Mouse (Mus musculus) heart, postnatal 36 days (tissue): ENCODE results near the gene Olfr1369-ps1. TPM values are rescaled to one million over a fixed set of nuclear protein-coding genes. Genes with fewer than 3 reads are reported as not detected.
"Not testable (repeated sequence)": the region's sequence is repeated elsewhere in the genome, so short reads cannot be mapped to it uniquely, and the experiment has no call there.

Source experiments
- DNase-seq, 2 experiments: peaks; one replicate each; pipeline ENCODE4 v3.0.0; 2021 to 2022
- intact Hi-C: fragments of 180-260 bp; cut with DNase I; formaldehyde crosslinking; loops from one replicate; pipeline ENCODE4 v1.15.1; 2025
- total RNA-seq, 2 experiments: library from RNA; stranded (reverse); gene quantifications; 2 replicates each; pipeline ENCODE4 v1.2.3; 2021

The Olfr1369-ps1 gene
- total RNA-seq, result not detected

DNA sequence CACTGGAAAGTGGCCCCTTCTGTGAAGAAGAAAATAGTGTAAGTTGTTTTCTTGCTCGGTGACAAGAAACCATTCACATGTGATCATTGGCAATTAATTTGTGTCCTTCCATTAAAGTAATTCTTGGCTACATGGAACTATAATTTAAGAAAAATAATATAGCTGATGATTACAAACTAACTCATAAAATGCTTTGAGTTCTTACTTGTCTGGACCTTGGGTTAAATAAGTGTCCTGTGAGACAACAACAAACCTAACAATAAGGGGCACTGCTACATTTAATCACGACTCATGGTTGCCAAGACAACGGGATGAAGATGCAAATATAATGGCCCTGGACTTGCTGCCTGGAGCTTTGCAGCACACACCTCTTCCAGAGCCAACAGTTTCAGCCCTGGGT, at the start of gene Olfr1369-ps1:
Olfr1369-ps1 (plus strand) TSS at position 301 of the 400 bp plus-strand sequence.
- intact Hi-C loops, DNase-seq: not testable (repeated sequence)

GRCm38 (mm10) chr13:21066021-21066420, 45.3 kb upstream of the Olfr1369-ps1 start:
- no peak for DNase-seq
- intact Hi-C loops, result no loop called here

DNA sequence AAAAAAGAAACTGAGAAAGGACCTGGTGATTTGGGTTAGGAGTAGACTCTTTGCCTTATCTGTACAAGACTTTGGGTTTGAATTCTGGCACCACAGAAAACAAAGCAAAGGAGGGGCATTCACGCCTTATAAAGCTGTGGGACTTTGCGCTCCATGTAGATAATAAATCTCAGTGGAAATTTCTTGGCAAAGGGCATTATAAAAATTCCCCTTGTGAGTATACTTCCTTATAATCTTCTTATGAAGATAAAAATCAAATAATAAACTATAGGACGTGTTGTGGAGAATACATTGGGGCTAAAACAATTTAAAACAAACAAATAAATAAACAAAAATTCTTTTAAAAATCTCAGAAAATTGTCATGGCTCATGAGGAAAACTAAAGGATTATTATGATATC, 36.4 kb upstream of the Olfr1369-ps1 start, which contains the start of gene Olfr1370:
Olfr1370 (minus strand) TSS at position 101 of the 400 bp plus-strand sequence.
- no peak for DNase-seq
- intact Hi-C loops, result no loop called here

DNA sequence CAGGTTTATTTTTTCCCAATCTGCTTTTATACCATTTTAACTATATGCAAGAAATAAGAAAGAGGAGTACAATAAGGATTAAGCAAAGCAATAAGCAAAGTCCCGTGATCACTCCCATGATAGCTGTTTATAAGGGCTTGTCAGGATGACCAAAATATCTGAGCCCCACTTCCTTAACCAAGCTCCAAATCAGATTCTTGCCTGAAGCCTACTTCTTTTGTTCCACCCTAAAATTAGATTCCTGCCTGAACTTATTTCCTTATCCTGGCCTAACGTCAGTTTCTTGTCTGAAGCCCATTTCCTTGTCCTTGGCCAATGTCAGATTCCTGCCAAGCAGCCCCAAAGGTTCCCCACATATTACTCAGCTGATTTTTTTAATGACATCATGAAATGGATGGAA, 28.6 kb upstream of the Olfr1369-ps1 start:
- intact Hi-C loops, result no loop called here
- DNase-seq, result no peak

- no peak for DNase-seq
- intact Hi-C loops, result no loop called here
Observed at GRCm38 (mm10) chr13:21109759-21110158, 1.5 kb upstream of the Olfr1369-ps1 start.

GRCm38 (mm10) chr13:21110441-21110840, 842 bp upstream of the Olfr1369-ps1 start:
- intact Hi-C loops, result no loop called here
- DNase-seq, result no peak

GRCm38 (mm10) chr13:21114121-21114520, 2.8 kb downstream of the Olfr1369-ps1 start:
- DNase-seq, result no peak
- intact Hi-C loops, result no loop called here

- intact Hi-C loops, DNase-seq: not testable (repeated sequence)
Observed at GRCm38 (mm10) chr13:21129339-21129738, 18.1 kb downstream of the Olfr1369-ps1 start, which contains the start of gene Olfr263. Gene Olfr263 (plus strand): TSS chr13:21129639.

GRCm38 (mm10) chr13:21142421-21142820, 31.1 kb downstream of the Olfr1369-ps1 start:
- DNase-seq, result no peak
- intact Hi-C loops, result loop anchor here (5.0 to 10.0 kb wide), 2 partner anchors 108 to 200 kb away; no protein-coding TSS in a partner anchor

DNA sequence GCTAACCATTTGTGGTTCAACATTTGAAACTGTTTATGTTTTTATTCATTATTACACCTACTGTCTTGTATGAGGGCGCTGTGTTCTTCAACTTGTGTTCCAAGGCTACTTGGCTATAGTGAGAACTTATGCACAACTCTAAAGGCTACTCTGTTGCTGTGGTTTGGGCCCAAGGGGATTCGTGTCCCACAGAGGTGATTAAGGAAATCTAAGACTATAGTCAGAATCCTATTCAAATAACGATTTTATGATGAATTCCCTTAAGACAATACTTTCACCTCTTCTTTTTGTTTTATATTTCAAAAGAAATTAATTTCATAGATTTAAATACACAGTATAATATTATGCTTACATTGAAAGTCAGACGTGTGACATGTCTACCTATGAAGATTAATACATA, 34.5 kb downstream of the Olfr1369-ps1 start, which contains the start of gene Olfr1368:
Olfr1368 (minus strand) TSS at position 101 of the 400 bp plus-strand sequence.
- no peak for DNase-seq
- intact Hi-C loops, result loop anchor here (10.0 kb wide), 1 partner anchor 111 kb away; no protein-coding TSS in a partner anchor

DNA sequence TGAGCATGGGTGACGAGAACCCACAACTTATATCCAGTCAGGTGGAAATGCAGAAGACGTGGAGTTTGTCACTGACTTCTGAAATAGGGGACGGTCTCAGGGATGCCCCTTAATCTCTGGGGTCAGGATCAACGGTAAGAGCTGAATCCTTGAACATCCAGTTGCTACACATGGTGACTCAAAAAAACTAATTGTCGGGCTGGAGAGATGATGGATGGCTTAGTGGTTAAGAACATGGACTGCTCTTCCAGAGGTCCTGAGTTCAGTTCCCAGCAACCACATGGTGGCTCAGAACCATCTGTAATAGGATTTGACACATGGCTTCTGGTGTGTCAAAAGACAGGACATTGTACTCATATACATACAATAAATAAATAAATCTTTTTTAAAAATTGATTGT, 44.6 kb downstream of the Olfr1369-ps1 start:
- DNase-seq, result no peak
- intact Hi-C loops, result loop anchor here (5.0 kb wide), 1 partner anchor 859 kb away; no protein-coding TSS in a partner anchor

- no peak for DNase-seq
- intact Hi-C loops, result loop anchor here (2.0 to 5.0 kb wide), 3 partner anchors 217 to 861 kb away; no protein-coding TSS in a partner anchor
Observed at GRCm38 (mm10) chr13:21158071-21158470, 46.8 kb downstream of the Olfr1369-ps1 start.

DNA sequence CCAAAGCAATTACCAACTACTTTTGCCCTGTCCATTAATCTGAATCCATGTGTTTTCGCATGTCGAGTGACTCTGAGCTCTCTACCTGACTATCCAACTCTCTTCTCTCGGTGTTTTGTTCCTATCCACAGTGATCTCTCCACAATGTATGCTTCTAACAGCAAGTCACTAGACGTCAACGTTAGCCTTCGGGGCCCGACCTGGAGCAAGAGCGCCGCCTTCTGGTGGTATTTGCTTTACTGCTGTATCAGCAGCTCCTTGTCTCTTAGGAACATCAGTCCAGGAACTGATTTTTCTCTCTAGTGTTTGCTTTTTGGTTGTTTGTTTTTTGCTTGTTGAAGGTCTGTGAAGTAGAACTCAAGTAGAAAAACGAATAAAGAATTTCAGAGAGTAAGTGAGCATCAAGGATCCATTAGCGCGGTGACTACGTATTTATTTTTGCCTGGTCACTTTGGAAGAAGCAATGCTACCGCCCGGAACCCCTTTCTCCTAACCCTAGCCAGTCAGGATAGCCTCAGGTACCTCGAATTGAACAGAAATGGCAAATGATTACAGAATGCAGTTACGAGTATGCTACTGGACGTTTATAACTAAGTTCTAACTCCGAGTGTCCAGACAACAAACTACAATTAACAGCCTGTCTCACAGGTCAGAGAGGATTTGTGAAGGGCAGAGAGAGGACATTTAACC, 47.6 kb downstream of the Olfr1369-ps1 start:
- peak; percentile 86 to 91 for DNase-seq
- intact Hi-C loops, result loop anchor here (2.0 to 5.0 kb wide), 3 partner anchors 218 to 862 kb away; no protein-coding TSS in a partner anchor

- intact Hi-C loops, result loop anchor here (2.0 to 5.0 kb wide), 3 partner anchors 219 to 862 kb away; no protein-coding TSS in a partner anchor
- DNase-seq, result peak; percentile 19 to 28
Observed at GRCm38 (mm10) chr13:21159475-21159819, 48.2 kb downstream of the Olfr1369-ps1 start.

GRCm38 (mm10) chr13:21160041-21160511, 48.8 kb downstream of the Olfr1369-ps1 start:
- DNase-seq, result peak; percentile 26 to 41
- intact Hi-C loops, result loop anchor here (1.0 to 5.0 kb wide), 4 partner anchors 8 to 167 kb away; no protein-coding TSS in a partner anchor

GRCm38 (mm10) chr13:21160657-21161590, 49.6 kb downstream of the Olfr1369-ps1 start:
- intact Hi-C loops, result loop anchor here (1.0 to 5.0 kb wide), 4 partner anchors 7 to 166 kb away; no protein-coding TSS in a partner anchor
- DNase-seq, result peak; percentile 96 to 99

DNA sequence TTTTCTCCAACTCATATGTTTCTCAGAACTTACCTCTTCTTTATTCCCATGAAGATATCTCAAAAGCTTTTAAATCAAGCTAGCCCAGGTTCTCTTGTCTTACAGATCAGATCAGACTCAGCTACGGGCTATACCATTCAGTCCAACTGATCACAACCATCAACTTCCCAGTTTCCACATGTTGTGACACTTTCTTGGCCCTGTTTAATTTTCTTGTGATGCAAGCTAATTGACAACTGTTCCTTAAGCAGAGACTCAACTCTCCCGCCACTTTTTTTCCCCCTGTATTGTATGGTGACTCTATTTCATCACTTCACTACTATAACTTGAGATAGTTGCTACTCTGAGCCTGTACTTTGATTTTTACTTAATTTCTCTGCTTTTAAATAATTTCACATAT, 50.3 kb downstream of the Olfr1369-ps1 start:
- no peak for DNase-seq

DNA sequence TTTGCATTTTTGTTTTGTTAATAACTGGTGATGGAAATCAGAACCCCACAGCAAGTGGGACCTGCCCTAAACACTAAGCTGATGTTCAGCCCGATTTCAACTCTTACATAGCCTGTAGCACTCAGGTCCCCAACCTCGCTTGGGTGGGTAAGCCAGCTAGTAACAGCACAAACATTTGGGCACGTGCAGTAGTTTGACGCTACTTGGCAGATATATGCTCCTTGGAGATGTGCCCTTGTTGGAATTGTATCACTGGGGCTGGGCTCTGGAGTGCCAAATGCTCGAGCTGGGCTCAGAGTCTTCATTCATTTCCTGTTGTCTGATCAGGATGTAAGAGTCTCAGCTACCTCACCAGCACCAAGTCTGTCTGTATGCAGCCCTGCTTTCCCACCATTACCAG, 51.3 kb downstream of the Olfr1369-ps1 start:
- intact Hi-C loops, result loop anchor here (5.0 kb wide), 1 partner anchor 165 kb away; no protein-coding TSS in a partner anchor
- no peak for DNase-seq

More for the DNA sequence above, 50.3 kb downstream of the Olfr1369-ps1 start:
- intact Hi-C loops, result loop anchor here (2.0 to 5.0 kb wide), 3 partner anchors 39 to 166 kb away; no protein-coding TSS in a partner anchor

- intact Hi-C loops, result loop anchor here (5.0 kb wide), 2 partner anchors 545 to 775 kb away; no protein-coding TSS in a partner anchor
- DNase-seq, result peak; percentile 78 to 84
Observed at GRCm38 (mm10) chr13:21166936-21167909, 55.9 kb downstream of the Olfr1369-ps1 start.
